Mouse (Mus musculus) brown adipose tissue, adult 24 weeks (tissue): ENCODE data around the gene Hist1h3h. TPM values are rescaled to one million over a fixed set of nuclear protein-coding genes. Genes with fewer than 3 reads are reported as not detected.
"Not testable (repeated sequence)": the region's sequence is repeated elsewhere in the genome, so short reads cannot be mapped to it uniquely, and the experiment has no call there.

Experiments used
- H3K27ac ChIP-seq: fragments of 200-500 bp; replicated peaks from 2 replicates; pipeline ENCODE4 v1.5.1; 2012; ENCODE audit warnings: low read depth, mild to moderate bottlenecking, low read length
- H3K4me1 ChIP-seq: fragments of 200-500 bp; 2 replicates; pipeline ENCODE4 v1.6.1; 2012; ENCODE audit warnings: low read length, mixed read lengths; ENCODE audit not compliant: control insufficient read depth, insufficient read depth, insufficient read length
- H3K4me3 ChIP-seq: fragments of 200-500 bp; 2 replicates; pipeline ENCODE4 v1.5.1; 2012; ENCODE audit warnings: low read depth, mild to moderate bottlenecking, low read length, moderate library complexity; ENCODE audit not compliant: insufficient read depth
- polyA plus RNA-seq: library from polyadenylated mRNA; stranded (reverse); fragments of >200 nt; gene quantifications from 2 replicates; pipeline ENCODE4 v1.2.4, GENCODE M21; 2012; ENCODE audit not compliant: missing spikeins, insufficient read depth, insufficient read length

Gene Hist1h3h
- polyA plus RNA-seq, result not detected in 2 replicates

DNA sequence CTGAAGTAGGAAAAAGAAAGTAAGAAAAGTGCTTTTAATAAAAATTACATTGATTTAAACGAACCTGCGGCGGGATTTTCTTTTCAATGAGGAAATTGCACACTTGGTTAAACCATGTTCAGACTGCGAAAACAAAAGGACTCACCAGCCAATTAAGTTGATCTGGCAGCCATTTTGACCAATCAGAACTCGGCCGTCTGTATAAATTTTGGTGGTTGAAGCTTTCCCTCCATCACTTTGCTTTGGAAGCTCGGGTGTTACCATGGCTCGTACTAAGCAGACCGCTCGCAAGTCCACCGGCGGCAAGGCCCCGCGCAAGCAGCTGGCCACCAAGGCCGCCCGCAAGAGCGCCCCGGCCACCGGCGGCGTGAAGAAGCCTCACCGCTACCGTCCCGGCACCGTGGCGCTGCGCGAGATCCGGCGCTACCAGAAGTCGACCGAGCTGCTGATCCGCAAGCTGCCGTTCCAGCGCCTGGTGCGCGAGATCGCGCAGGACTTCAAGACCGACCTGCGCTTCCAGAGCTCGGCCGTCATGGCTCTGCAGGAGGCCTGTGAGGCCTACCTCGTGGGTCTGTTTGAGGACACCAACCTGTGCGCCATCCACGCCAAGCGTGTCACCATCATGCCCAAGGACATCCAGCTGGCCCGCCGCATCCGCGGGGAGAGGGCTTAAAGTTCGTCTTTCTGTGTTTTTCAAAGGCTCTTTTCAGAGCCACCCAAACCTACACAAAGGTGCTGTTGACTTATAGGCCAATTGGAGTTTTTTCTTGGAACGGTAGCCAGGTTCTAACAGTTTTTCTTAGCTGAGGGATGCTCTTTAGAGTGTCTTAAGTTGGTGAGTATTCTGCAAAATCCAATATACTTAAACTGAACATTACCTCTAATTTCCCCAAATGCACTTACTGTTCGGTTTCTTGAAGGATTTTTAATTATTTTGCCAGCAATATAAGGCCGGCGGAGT, at the start of gene Hist1h3h:
Hist1h3h (plus strand) TSS at position 263 of the 961 bp plus-strand sequence.
- H3K27ac ChIP-seq, result peak within 1 kb of the TSS; percentile 11; the same call in 1 of the 2 replicates

GRCm38 (mm10) chr13:21677305-21677704, 40.2 kb upstream of the Hist1h3h start, which contains the start of gene Olfr1360:
TSS of gene Olfr1360 (minus strand) at chr13:21677405.
- Histone ChIP-seq H3K4me3 (no peak within 1 kb of the TSS), H3K27ac (no peak within 1 kb of the TSS), H3K4me1 (no peaks in the 10 kb centered on the region)

More for the DNA sequence above, at the start of gene Hist1h3h:
- not testable (repeated sequence) for H3K4me1 ChIP-seq
- H3K4me3 ChIP-seq, result peak within 1 kb of the TSS; percentile 58

GRCm38 (mm10) chr13:21697811-21698210, 19.6 kb upstream of the Hist1h3h start, which contains the start of gene Olfr1359:
TSS of gene Olfr1359 (plus strand) at chr13:21698111.
- Histone ChIP-seq H3K4me1 (no peaks in the 10 kb centered on the region), H3K4me3 (no peak within 1 kb of the TSS), H3K27ac (no peak within 1 kb of the TSS)

DNA sequence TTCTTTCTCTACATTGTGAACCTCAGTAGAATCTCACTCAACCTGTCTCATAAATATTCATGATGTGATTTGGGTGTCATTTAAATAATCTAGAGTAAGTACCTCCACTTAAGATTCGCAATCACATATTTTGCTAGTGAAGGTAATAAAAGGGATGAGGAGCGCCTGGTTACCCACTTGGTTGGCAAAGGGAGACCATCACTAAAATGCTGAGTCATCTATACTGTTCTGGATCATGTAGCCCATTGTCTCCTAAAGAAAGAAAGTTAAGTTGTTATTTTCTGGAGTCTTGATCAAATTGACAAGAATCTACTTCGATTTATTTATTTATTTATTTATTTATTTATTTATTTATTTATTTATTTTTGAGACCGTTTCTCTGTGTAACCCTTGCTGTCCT, 10.8 kb upstream of the Hist1h3h start:
- no peak overlapping the region for H3K27ac ChIP-seq
- no peaks in the 10 kb centered on the region for H3K4me1 ChIP-seq
- no peak overlapping the region for H3K4me3 ChIP-seq

GRCm38 (mm10) chr13:21710031-21710711, 7.3 kb upstream of the Hist1h3h start:
- Histone ChIP-seq H3K27ac (peak overlapping the region; percentile 81), H3K4me3 (peak overlapping the region; percentile 83), H3K4me1 (peaks cover under 1% of the 10 kb centered on the region; the same call in 1 of the 2 replicates)

- peaks cover 3% of the 10 kb centered on the region; the same call in 1 of the 2 replicates for H3K4me1 ChIP-seq
- peak overlapping the region; percentile 59 for H3K4me3 ChIP-seq
- H3K27ac ChIP-seq, result no peak overlapping the region
These were observed 6.5 kb upstream of the Hist1h3h start for GRCm38 (mm10) chr13:21710821-21711525.

DNA sequence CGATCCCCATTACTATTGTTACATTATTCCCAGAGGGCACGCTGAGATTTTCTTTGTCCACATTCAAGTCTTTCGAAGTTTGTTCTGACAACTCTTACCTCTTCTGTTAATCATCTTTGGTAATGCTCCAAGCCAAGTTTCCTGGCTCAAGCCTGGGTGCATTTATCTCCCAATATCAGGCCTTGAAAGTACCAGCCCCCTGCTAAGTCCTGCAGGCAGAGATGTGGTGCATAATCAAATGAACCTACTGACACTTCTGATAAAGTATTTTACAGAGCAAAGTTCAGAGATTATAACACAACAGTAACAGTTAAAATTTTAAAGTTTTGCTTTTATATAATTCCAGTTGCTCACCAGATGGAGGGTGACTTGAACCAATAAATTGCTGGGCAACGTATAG, 5.8 kb upstream of the Hist1h3h start:
- Histone ChIP-seq H3K27ac (no peak overlapping the region), H3K4me3 (peak overlapping the region; percentile 59), H3K4me1 (peaks cover 3% of the 10 kb centered on the region; the same call in 1 of the 2 replicates)

DNA sequence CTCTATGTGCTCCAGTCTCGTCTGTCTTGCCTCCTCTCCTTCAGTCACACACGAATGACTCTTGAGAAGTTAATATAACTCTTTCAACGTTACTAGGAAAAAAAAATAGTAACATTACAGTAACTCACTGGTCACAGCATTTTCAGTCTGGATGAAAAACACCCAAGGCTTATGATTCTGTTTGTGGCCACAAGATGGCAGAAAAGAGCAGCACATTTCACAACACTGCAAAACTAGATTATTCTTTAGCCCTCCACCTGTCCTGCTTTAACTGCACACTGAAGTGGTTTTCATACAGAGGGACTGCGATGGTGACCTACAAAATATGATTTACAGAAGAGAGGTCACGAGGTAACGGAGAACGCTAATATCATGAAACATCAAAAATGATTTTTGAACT, 2.7 kb upstream of the Hist1h3h start:
- Histone ChIP-seq H3K27ac (no peak overlapping the region), H3K4me1 (peaks cover 7% of the 10 kb centered on the region; the same call in 1 of the 2 replicates), H3K4me3 (peak overlapping the region; percentile 46; the same call in 1 of the 2 replicates)

- Histone ChIP-seq H3K4me1 (peaks cover 7% of the 10 kb centered on the region; the same call in 1 of the 2 replicates), H3K27ac (no peak overlapping the region), H3K4me3 (peak overlapping the region; percentile 46)
These were observed 2.2 kb upstream of the Hist1h3h start for GRCm38 (mm10) chr13:21715131-21715863.

DNA sequence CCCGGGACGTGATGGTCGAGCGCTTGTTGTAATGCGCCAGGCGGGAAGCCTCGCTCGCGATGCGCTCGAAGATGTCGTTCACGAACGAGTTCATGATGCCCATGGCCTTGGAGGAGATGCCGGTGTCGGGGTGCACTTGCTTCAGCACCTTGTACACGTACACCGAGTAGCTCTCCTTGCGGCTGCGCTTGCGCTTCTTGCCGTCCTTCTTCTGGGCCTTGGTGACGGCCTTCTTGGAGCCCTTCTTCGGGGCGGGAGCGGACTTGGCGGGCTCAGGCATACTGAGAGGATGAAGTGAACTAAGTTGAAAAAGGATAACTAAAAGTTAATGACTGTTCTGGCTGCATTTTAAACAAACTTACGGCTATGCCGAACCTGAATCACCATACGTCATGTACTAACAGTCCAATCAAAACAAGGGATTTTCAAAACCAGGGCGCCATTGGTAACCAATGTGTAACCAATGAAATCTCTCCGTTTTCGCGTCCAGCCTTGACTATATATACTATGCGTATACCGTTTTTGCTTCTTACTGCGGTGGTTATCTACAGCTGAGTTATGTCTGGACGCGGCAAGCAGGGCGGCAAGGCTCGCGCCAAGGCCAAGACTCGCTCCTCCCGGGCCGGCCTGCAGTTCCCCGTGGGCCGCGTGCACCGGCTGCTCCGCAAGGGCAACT, 1.5 kb upstream of the Hist1h3h start, which contains the start of the genes Hist1h2bl and Hist1h2ai:
Hist1h2bl (minus strand) TSS at position 280 of the 676 bp plus-strand sequence.
Hist1h2ai (plus strand) TSS at position 559 of the 676 bp plus-strand sequence.
- Histone ChIP-seq H3K27ac (peak within 1 kb of the TSS; percentile 11; the same call in 1 of the 2 replicates), H3K4me3 (peak within 1 kb of the TSS; percentile 70)
- H3K4me1 ChIP-seq, result not testable (repeated sequence)

- Histone ChIP-seq H3K4me3 (peak overlapping the region; percentile 70), H3K27ac (peak overlapping the region; percentile 11; the same call in 1 of the 2 replicates)
- H3K4me1 ChIP-seq, result not testable (repeated sequence)
These were observed 693 bp upstream of the Hist1h3h start for GRCm38 (mm10) chr13:21716540-21717391.

DNA sequence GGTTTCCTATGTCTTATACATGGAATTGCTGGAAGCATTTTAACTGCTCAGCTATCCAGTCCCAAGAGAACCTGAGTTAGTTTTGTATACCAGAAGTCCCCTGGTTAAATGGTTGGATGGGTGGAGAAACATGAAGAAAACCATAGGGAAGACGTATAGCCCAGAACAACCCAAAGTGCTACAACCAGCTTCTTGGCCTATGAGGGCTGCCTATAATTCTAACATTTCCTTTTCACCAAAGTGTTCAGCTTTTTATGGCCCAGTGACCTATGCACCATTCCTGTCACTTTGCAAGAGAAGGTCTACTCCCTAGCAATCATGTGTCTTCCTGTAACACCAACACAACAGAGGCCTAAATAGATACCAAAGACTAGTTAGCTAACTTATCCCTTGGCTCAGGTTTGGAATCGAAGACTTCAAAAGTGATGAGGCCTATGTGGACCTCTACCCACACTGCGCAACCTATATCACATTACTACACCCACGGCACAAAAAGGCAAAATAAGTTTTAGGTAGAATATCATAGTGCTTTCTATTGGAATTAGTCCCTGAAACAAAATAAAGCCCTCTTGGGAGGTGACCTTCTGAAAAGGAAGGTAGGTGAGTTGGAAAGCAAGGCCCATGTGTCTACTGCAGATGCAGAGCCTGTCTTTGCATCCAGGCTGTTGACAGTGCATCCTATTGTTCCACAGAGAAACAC, 1.1 kb downstream of the Hist1h3h start:
- Histone ChIP-seq H3K27ac (no peak overlapping the region), H3K4me3 (no peak overlapping the region), H3K4me1 (peaks cover 7% of the 10 kb centered on the region; the same call in 1 of the 2 replicates)
